Mouse (Mus musculus) cerebellum, adult 9-10 months (tissue): ENCODE data around the gene Wdr59.
A peak's percentile ranks its signal among the peaks of the same experiment; 100 is the strongest.

ENCODE experiments used
- DNase-seq: peaks from one replicate; pipeline ENCODE4 v3.0.0; 2022

Gene Wdr59

DNA sequence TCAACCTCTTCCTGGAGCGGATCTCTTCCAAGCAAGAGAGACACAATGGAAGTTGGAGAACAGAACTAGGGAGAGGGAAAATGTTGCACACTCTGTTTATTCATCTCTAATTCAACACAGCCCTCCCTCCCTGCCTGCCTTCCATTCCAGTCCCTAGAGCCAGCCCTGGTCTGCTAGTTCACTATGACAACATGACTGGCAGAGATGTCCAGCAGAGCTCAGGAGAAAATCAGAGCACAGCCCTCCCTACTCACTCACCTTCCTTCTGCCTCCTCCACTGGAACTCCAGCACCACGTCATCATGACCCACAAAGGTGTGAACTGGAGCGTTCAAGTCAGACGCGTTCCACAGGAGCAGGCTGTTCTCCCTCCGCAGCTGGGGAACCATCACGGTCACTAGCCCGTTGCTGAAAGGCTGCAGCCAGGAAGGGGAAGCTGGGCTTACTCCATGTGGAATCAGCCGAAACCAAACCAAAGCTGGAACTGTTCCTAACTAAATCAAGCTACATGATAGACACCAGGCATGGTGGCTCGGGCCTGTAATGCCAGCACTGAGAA lies 31.8 kb downstream of the Wdr59 start:
- no peak for DNase-seq

DNA sequence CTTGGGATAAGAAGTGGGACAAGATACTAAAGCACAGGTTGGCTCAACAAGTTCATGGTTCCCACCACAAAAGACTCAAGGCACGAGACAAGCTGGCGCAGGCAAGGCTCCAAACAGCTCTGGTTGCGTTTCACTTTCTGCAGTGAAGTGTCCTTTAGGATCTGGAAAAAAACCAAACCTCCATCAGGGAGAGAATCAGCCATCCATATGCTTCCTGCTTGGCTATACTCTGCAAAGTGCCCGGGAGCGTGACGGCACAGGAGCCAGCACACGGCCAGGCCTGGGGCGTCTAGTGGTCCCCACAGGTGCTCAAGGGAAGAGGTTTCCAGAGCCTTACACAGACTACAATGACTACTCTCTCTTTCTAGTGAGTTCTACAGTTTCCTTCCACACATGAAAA lies 41.2 kb downstream of the Wdr59 start:
- DNase-seq: peak; percentile 7

DNA sequence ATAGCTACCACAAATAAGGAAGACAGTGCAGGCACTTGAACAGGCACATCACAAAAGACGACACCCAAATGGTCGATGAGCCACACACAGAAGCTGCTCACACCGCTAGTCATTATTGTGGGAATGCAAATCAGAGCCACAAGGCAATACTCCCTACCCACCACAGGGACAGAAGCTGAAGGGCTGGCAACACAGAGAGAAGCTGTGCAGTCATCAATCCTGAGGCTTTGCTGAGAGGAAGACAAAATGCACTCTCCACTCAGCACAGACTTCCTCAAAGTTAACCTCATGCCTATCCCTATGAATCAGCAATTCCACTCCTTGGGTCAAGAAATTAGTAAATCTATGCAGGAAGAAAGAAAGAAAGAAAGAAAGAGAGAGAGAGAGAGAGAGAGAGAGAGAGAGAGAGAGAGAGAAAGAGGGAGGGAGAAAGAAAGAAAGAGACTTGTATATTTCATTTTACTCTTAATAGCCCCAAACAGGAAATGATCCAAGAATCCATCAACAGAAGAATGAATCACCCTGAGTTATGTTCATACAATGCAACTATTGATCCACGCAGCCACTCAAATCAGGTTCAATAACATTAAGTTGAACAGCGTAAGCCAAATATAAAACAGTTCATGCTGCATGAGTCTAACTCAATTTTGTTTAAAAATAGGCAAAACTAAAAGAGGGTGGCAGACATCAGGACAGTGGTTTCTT lies 44.0 kb downstream of the Wdr59 start:
- no peak for DNase-seq

DNA sequence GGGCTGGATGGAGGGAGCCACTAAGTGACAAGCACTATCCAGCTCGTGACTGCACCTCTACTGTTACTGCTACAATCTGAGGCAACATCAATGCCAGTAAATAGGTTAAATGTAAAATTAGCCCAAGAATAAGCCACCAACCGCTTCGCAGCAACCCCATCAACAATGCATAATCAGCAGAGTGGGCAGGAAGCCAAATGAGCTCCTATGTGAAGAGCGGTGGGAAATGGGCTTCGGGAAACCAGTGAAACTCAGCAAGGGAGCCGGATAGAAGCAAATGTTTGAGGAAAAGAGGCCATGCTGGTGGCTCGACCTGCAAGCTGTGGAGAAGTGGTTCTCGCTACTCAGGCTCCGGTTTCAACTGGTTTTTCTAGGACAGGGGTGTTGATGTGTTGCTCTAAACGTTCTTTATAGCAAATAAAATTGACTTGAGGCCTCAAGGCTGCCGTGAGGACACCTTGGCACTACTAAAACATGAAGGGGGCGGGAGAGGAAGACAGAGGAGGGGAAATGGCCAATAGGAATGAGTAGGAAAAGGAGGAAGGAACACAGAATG lies 50.3 kb downstream of the Wdr59 start:
- DNase-seq: no peak

DNA sequence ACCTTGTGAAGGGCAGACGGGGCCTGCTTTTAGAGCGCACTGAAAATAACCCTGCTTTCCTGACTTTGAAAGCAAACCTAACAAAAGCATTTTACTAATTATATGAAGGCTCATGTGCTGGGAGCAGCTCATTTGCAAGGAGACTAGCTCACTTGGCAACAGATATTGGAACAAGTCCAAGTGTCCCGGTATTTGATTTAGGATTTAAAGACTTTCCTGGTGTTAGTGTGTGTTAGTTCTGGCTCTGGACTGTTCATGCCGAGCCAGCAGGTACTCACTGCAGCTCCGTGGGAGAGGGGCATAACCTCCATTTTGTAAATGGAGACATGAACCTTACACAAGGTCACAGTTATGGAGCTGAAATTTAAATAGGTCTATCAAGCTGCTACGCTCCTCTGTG lies 52.9 kb downstream of the Wdr59 start:
- peak; percentile 27 for DNase-seq

DNA sequence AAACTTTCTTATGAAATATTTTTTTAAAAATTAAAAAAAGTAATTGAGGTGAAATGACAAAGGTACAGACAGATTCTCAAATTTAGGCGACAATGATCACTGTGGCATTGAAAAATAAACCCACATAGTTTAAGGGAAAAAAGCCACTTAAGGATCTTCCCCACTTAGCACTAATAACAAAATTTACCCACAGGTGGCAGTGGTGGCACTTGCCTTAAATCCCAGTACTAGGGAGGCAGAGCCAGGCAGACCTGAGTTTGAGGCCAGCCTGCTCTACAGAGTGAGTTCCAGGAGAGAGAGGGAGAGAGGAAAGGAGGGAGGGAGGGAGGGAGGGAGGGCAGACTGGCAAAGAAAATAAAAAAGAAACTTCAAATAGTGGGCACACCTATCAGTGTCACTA lies 56.6 kb downstream of the Wdr59 start:
- DNase-seq: no peak

DNA sequence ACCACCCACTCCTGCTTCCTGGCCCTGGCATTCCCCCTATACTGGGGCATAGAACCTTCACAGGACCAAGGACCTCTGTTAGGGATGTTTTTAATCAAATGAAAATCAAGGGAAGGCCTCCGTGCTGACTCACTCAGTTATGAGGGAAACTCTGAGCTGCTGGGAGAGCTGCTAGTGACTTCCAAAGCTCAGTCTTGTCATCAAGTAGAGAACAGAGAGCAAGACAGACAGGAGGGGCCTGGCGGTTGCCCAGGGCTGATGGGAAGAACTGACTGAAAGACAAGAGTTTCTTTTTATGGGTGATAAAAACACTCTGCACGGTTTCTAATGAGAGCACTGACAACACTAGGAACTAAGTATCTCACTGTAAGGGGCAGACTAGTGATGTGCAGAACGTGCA lies 57.4 kb downstream of the Wdr59 start:
- DNase-seq: no peak

DNA sequence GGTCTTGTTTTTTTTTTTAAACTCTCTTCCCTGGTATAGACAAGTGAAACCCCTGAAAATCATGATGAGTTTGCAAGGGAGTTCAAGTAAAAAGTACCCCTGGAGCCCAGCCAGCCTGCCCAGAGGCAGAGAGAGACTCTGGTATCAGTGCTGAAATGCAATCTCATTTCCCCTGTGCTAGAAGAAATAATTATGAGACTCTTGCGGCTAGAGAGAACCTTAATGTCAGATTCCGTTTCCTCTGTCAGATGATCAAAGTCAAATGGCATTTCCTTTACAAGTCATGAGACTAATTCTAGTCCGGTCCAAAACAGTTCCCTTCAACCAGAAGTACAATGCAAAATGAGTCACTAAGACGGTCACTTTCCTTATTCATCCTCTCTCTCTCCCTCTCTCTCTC lies 72.2 kb downstream of the Wdr59 start:
- no peak for DNase-seq

DNA sequence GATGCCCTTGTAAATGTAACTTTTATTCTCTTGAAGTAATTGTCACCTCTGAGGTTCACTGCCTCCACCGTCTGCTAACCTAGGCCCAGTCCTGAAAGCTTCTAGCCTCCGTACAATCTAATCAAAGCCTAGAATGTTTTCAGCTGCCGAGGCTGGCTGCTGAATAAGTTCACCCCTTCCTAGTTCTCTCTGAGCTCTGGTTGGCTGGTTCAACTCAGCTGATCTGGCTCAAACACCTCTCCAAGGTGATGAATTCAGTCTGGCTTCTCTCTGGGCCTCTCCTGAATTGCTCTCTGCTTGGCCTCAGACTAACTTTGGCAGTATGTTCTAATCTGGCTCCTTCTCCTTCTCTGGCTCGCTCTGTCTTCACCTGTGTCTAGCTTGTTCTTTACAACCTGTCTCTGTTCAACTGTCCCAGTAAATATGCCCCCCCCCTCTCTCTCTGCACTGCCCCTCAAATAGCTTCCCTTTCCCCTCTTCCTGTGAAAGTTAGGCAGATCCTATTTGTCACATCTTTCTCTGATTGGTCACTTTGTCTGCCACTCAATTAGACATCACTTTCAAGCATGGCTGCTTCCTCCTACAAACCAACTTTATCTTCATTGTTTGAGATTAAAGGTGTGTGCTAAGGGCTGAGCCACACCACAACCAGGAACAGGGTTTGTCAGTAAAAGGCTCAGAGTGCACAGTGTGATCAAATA lies 75.8 kb downstream of the Wdr59 start:
- no peak for DNase-seq

DNA sequence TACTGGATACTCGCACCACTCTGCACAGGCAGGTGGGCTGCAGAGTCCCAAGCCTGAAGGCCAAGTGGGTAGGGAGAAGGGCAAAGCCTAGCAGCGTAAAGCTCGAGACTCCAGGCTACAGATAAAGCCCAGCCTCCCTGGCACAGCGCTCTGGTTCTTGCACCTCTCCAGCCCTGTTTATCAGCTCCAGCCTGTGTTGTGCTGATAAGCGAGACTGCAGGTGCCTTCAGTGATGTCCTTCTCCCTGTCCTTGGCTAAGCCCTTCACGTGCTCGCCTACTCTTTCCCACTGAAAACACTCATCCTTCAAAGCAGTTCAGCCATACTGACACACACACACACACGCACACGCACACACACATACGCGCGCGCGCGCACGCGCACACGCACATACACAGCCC lies 76.3 kb downstream of the Wdr59 start:
- no peak for DNase-seq

DNA sequence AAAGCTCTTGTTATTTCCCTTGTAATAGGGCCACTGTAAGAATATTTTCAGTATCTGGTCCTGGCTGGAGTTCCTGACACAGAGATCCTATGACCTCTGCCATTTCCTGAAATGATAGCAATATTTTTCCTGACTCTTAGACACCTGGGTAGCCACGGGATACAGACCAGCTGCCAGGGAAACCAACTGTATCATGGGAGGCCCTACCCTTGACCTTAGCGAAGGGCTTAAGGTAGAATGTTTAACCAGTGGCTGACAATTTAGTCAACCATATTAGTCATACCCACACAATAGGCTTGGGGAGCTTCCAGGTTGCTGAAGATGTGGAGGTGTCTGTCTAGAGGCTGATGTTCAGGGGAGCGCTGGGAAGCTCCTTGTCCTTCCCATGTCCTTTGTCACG lies 77.6 kb downstream of the Wdr59 start:
- DNase-seq: no peak

DNA sequence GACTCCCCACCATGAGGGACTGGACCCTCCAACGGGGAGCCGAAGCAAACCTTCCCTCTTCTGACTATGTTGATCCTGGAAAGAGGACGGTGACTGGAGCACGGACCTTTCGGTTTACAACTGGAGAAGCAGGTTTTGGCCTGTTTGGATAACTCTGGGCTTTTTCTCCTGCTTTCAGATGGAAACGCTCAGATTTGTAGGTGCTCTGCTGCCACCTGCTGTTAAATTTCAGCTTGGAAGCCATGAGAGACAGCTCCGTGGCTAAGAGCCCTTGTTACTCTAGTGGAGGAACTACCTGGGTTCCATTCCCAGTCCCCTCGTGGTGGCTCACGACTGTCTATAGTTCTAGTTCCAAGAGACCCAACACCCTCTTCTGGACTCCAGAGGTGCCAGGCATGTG lies 82.7 kb downstream of the Wdr59 start:
- DNase-seq: peak; percentile 87

DNA sequence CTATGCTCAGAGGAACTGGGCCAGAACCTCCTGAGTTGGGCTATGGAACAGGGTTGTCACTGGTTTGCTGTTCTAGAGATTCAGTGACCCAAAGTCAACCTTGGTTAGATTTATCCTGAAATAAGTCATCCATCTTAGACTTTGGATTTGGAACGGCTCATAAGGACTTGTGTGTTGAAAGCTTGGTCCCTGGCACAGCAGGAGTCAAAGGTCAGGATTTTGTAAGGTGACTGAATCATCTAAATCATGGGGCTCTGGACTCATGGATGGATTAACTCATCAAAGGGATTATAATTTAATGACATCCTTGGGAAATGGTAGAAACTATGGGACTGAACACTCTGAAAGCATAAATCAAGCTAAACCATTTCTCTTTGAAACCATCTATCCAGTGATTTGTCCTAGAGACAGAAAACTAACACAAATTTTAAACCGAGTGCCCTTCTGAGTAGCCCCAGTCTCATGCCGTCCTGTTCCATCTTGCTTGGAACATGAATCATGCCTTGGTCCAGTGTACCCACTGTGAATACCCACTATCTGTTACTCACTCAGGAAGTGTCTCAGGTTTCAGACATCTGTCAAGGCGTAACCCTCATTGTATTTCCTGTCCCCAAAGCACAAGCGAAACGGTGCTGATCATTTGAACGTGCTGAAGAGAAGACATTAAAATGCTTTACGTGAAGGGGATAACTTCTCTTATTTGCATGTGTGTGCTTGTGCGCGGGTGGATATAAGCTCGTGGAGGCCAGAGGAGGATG lies 86.6 kb downstream of the Wdr59 start:
- no peak for DNase-seq

DNA sequence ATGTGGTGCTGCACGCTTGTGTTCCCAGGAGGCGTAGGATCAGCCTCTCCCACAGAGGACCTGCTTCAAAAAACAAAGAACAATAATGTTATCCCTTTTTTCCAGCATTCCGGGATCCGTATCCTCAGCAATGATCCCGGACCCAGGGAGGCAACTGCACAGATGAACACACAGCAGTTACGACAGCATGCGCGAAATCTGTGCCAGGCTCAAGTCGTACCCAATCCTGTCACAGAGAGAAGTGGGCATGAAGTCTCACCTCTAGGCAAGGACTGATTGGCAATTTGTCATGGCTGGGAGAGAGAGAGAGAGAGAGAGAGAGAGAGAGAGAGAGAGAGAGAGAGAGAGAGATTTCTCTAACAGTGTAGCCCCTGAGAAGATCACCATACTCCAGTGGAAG lies 97.2 kb downstream of the Wdr59 start:
- DNase-seq: peak; percentile 92

DNA sequence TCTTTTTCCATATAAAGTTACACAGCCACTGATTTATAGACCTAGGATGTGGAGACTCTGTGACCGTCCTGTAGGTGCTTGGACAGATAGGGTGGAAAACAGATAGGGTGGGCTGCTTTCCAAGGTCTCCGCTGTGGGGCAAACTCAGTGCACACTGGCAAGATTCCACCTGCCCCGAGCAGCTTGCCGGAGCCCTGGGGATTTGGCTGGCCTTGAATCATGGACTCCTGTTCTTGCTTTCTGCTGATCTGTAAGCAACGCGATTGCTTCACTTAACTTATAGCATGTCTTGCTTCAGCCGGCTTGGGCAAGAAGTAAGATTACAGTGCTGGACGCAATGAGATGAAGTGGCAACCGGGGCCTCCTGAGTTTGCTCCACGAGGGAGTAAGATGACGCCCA lies 97.7 kb downstream of the Wdr59 start:
- peak; percentile 88 for DNase-seq

DNA sequence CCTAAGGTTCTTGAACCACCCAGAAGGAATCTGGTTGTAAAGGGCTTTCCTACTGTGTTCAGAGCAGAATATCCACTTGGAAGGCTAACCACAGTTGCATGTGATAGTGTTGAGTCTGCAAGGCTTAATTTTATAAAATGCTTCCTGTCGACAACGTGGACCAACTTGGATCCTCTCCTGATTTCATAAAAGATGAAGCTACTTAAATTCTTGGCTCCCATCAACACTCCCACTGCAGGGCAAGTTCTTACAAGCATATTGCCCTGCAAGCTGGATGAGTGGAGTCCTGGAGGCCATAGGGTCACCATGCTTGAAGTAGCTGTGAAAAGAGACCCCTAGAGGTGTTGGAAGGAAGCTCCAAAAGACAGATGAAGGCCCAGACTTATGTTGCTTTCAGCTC lies 99.3 kb downstream of the Wdr59 start:
- DNase-seq: no peak

DNA sequence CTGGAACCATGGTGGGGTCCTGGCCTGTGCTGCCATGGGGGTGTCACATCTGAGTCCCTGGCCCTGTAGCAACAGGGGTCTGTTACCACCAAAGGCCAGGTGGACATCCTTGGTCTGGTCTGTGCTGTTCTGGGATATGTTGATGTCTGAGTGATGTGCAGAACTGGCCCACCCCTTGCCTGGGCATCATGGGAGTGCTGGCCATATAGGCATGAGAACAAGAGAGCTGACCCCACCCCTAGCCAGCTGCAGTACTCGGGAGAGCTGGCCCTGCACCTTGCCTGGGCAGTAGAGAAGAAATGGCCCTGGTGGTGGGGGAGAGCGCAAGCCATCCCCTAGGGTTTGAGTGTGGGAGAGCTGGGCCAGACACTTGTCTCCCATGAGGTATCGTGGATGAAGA lies 102.7 kb downstream of the Wdr59 start:
- no peak for DNase-seq

DNA sequence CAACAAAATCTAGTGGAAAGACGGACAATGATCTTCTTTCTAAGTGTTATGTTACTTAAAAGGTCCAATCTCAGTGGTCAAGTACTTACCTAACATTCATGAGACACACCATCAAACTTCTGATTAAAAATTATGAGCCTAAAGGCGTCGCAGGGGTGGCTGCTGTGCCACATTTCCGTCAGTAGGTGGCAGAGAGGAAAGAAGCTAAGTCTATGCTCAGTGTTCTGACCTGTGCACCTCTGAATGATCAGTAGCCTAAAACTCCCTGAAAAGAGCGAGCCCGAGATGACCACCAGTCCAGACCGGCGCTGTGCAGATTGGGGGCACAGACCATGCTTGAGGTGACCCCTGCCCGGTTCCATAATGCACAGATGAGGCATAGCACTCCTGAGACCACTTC lies 103.3 kb downstream of the Wdr59 start:
- peak; percentile 62 for DNase-seq

DNA sequence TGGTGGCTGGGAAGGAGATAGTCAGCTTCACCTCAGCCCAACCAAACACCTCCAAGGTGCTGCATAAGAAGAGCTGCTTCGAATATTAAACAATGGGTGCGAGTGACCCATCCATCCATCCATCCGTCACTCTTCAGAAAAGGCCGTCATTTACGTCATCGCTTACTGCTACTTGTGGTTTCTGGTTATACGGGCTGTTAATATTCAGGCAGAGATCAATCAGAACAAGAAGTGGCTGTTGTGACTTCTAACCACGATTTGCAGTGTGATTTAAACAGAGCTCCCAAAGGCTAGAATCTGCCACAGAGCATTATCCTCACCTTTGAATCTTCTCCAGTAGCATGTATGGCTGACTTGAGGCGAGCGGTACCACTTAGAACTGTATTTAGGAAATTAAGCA lies 104.7 kb downstream of the Wdr59 start:
- no peak for DNase-seq

DNA sequence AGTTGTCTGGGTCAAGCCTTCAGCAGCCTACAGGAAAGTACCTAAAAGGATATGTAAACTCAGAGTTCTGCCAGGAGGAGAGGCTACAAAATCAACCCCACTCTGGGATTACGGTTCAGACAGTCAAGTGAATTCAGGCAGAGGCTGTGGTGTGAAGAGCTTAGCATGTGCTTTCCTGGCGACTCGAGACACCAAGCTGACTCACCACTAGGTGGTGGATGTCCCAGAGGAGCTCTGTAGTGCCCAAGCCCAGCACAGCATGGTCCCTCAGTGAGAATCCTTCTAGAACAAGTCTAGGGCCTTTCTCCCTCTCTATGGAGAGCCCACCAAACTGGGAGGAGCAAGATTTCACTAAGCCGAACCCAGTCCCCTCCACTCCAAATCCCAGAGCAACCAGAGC lies 118.5 kb downstream of the Wdr59 start:
- no peak for DNase-seq
